Mouse (Mus musculus) brain, embryonic 14.5 days (tissue): Measurements from ENCODE around the gene Qk.

Source experiments
- CTCF ChIP-seq: fragments of 200-500 bp; IDR thresholded peaks from 2 replicates; pipeline ENCODE4 v1.5.1; 2012; ENCODE audit warnings: inconsistent platforms, mild to moderate bottlenecking, moderate library complexity, borderline replicate concordance; ENCODE audit not compliant: insufficient read depth, insufficient read length; ENCODE audit errors: extremely low read depth
- POLR2A ChIP-seq: fragments of 200-500 bp; IDR thresholded peaks from 2 replicates; pipeline ENCODE4 v1.6.1; 2012; ENCODE audit warnings: mild to moderate bottlenecking, inconsistent platforms, borderline replicate concordance; ENCODE audit not compliant: poor library complexity, insufficient read depth, insufficient read length, severe bottlenecking; ENCODE audit errors: extremely low read depth

DNA sequence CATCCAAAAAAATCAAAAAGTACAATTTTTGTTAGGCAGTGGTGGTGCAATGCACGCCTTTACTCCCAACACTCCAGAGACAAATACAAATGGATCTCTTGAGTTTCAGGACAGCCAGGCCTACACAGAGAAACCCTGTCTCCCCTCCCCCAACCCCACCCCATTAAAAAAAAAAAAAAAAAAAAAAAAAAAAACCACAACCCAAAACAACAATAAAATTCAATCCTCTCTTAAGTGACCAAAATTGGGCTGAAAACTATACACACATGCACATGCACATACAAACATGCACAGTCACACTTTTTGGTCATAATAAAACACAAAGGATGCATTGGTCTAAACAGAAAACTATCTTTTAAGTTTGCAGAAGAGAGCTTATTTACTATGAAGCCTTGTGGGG lies 9.6 kb downstream of the Qk start:
- TF ChIP-seq POLR2A = no peak
- TF ChIP-seq CTCF = no peak
